In genomic region chr7:45241389-45241749, GRCm38 (mm10) we compare ENCODE assay signal across 11 mouse cellular contexts. TPM values are rescaled to one million over a fixed set of nuclear protein-coding genes. Genes with fewer than 3 reads are reported as not detected.
A peak's percentile ranks its signal among the peaks of the same experiment; 100 is the strongest.
DNase-seq lines count a peak whose midpoint lies in the region; ATAC-seq and TF ChIP-seq lines count a peak whose summit lies in the region.
"Had no signal": no experiment of that assay in that cellular context is flagged by ENCODE, and none has a peak within 500 bp of the region (broad histone marks: within the 10 kb centered on the region; RNA-seq: fewer than 3 reads in every experiment).

No protein-coding gene starts in this region.

- no peaks in the 10 kb centered on the region for H3K36me3 ChIP-seq in heart, embryonic 10.5 days
- no peaks in the 10 kb centered on the region for H3K36me3 ChIP-seq in neural tube, embryonic 11.5 days (ENCODE audit: control insufficient read depth, insufficient read depth, low read length)
- H3K36me3 ChIP-seq in limb, embryonic 11.5 days (ENCODE audit: control insufficient read depth, insufficient read depth, low read length) = no peaks in the 10 kb centered on the region

- H3K4me1 ChIP-seq in heart, embryonic 10.5 days = peaks cover 26% of the 10 kb centered on the region
- no peaks in the 10 kb centered on the region for H3K4me1 ChIP-seq in neural tube, embryonic 11.5 days (ENCODE audit: control insufficient read depth, insufficient read depth, low read length)
- 0 out of 2 replicates have a peak, but pooled peaks cover 6% of the 10 kb centered on the region for H3K4me1 ChIP-seq in limb, embryonic 11.5 days (ENCODE audit: control insufficient read depth, insufficient read depth, low read length)
- peaks cover 9% of the 10 kb centered on the region for H3K4me1 ChIP-seq in olfactory bulb, adult 2 months (ENCODE audit: control insufficient read depth, insufficient read depth, low read length)

- no peak for DNase-seq in heart, embryonic 10.5 days (ENCODE audit: low spot score)
- DNase-seq in heart, adult 8-10 months (ENCODE audit: low spot score) = no peak
- no peak for DNase-seq in neural tube, embryonic 11.5 days (ENCODE audit: low spot score)
- no peak for DNase-seq in neural tube, embryonic 10.5 days (ENCODE audit: extremely low spot score, low spot score)
- DNase-seq in limb, embryonic 11.5 days (ENCODE audit: low spot score) = no peak
- DNase-seq in adrenal gland, postnatal 10 days = no peak
- DNase-seq in layer of hippocampus, postnatal 10 days (ENCODE audit: low spot score in 2 of 2) = no peak

- H3K4me3 ChIP-seq in heart, embryonic 10.5 days = peak overlapping the region; percentile 49
- no peak overlapping the region; the same call in 1 of the 2 replicates for H3K4me3 ChIP-seq in neural tube, embryonic 11.5 days (ENCODE audit: low read depth, low read length)
- H3K4me3 ChIP-seq in limb, embryonic 11.5 days (ENCODE audit: low read depth, low read length) = no peak overlapping the region
- peak overlapping the region; percentile 42; the same call in 1 of the 2 replicates for H3K4me3 ChIP-seq in olfactory bulb, adult 2 months (ENCODE audit: insufficient read depth, low read depth, low read length)

- TF ChIP-seq POLR2A in olfactory bulb, adult 2 months (IDR thresholded peaks at IDR 0.05; ENCODE audit: insufficient read depth, low read depth, low read length) = no peak

- no peak for TF ChIP-seq CTCF in olfactory bulb, adult 2 months (IDR thresholded peaks at IDR 0.05; ENCODE audit: insufficient read depth, low read depth, low read length)

- H3K9me3 ChIP-seq in heart, embryonic 10.5 days = no peaks in the 10 kb centered on the region
- H3K9me3 ChIP-seq in neural tube, embryonic 11.5 days (ENCODE audit: control insufficient read depth, low read length) = no peaks in the 10 kb centered on the region
- no peaks in the 10 kb centered on the region for H3K9me3 ChIP-seq in limb, embryonic 11.5 days (ENCODE audit: control insufficient read depth, low read length)

- peak overlapping the region; percentile 88 for H3K27ac ChIP-seq in heart, embryonic 10.5 days
- H3K27ac ChIP-seq in neural tube, embryonic 11.5 days (ENCODE audit: low read depth, low read length) = no peak overlapping the region
- no peak overlapping the region for H3K27ac ChIP-seq in limb, embryonic 11.5 days (replicated peaks; ENCODE audit: low read depth, low read length)
- no peak overlapping the region for H3K27ac ChIP-seq in olfactory bulb, adult 2 months (ENCODE audit: insufficient read depth, low read depth, low read length)

- H3K9ac ChIP-seq in neural tube, embryonic 11.5 days (ENCODE audit: low read length) = peak overlapping the region; percentile 40; the same call in 1 of the 2 replicates
- no peak overlapping the region for H3K9ac ChIP-seq in limb, embryonic 11.5 days (ENCODE audit: low read length)

- peaks cover 48% of the 10 kb centered on the region for H3K27me3 ChIP-seq in heart, embryonic 10.5 days (ENCODE audit: insufficient read depth, poor library complexity, severe bottlenecking)
- peaks cover 15% of the 10 kb centered on the region for H3K27me3 ChIP-seq in neural tube, embryonic 11.5 days (ENCODE audit: control insufficient read depth, insufficient read depth, low read length)
- peaks cover 3% of the 10 kb centered on the region; the same call in 1 of the 2 replicates for H3K27me3 ChIP-seq in limb, embryonic 11.5 days (ENCODE audit: control insufficient read depth, insufficient read depth, low read length)

- WGBS in heart, embryonic 10.5 days = 78% methylated on average over 6 of the region's 6 CpGs
- 77% methylated on average over 6 of the region's 6 CpGs for WGBS in neural tube, embryonic 11.5 days
- WGBS in limb, embryonic 11.5 days = 78% methylated on average over 6 of the region's 6 CpGs
- 89% methylated on average over 6 of the region's 6 CpGs for WGBS in olfactory bulb, adult 2 months

- ATAC-seq in neural tube, embryonic 11.5 days (ENCODE audit: insufficient read depth, low FRiP score, low TSS enrichment) = no peak
- ATAC-seq in limb, embryonic 11.5 days (ENCODE audit: insufficient number of reproducible peaks, low FRiP score, low TSS enrichment, low read depth) = no peak

- H3K4me2 ChIP-seq in neural tube, embryonic 11.5 days (ENCODE audit: low read depth) = peak overlapping the region; percentile 41
- H3K4me2 ChIP-seq in limb, embryonic 11.5 days (ENCODE audit: low read depth, severe bottlenecking) = peak overlapping the region; percentile 48; the same call in 1 of the 2 replicates

RNA-seq across cellular contexts. Expression of gene Slc6a16, which starts 0.5 kb away (rescaled TPM):
- 0.50 and 0.83 TPM in 2 replicates for polyA plus RNA-seq in heart, embryonic 10.5 days (2016; fragmentation: Nextera tagmentation; extraction: Ambion mirVana)
- not detected for total RNA-seq in heart, adult 8-10 months (2022)
- polyA plus RNA-seq in neural tube, embryonic 11.5 days (2014; fragmentation: Nextera tagmentation; extraction: Ambion mirVana) = 0.11 TPM in 1 of 2 replicates, not detected in the other
- polyA plus RNA-seq in limb, embryonic 11.5 days (2014; fragmentation: Nextera tagmentation; extraction: Ambion mirVana) = 0.20 and 0.36 TPM in 2 replicates
- polyA plus RNA-seq in olfactory bulb, adult 2 months (2012; ENCODE audit: insufficient read depth, insufficient read length, low replicate concordance, missing spikeins) = not detected in 2 replicates
- under 1 TPM in 1 of 2 experiments, not detected in 1; 0.12 TPM for total RNA-seq in adrenal gland, postnatal 10 days (2021)
- total RNA-seq in layer of hippocampus, postnatal 10 days (2021) = 1 to 10 TPM; 1.0 to 1.2 TPM
- total RNA-seq: granulocyte monocyte progenitor cell, adult 5-6 weeks had no signal
- polyA plus RNA-seq: urinary bladder, adult 2 months had no signal

RNA-seq across cellular contexts. Expression of gene Cd37, which starts 2.5 kb away (rescaled TPM):
- 1.5 and 2.3 TPM in 2 replicates for polyA plus RNA-seq in heart, embryonic 10.5 days (2016; fragmentation: Nextera tagmentation; extraction: Ambion mirVana)
- 1 to 10 TPM; 2.1 to 5.8 (median 3.0) TPM for total RNA-seq in heart, adult 8-10 months (2022)
- polyA plus RNA-seq in neural tube, embryonic 11.5 days (2014; fragmentation: Nextera tagmentation; extraction: Ambion mirVana) = 0.74 and 0.76 TPM in 2 replicates
- polyA plus RNA-seq in limb, embryonic 11.5 days (2014; fragmentation: Nextera tagmentation; extraction: Ambion mirVana) = 0.82 and 1.6 TPM in 2 replicates
- polyA plus RNA-seq in olfactory bulb, adult 2 months (2012; ENCODE audit: insufficient read depth, insufficient read length, low replicate concordance, missing spikeins) = not detected in 2 replicates
- 10 to 100 TPM; 13.9 to 17.6 TPM for total RNA-seq in adrenal gland, postnatal 10 days (2021)
- 1 to 10 TPM; 4.6 to 5.0 TPM for total RNA-seq in layer of hippocampus, postnatal 10 days (2021)

RNA-seq across cellular contexts. Expression of gene Tead2, which starts 25.8 kb away (rescaled TPM):
- 161 and 210 TPM in 2 replicates for polyA plus RNA-seq in heart, embryonic 10.5 days (2016; fragmentation: Nextera tagmentation; extraction: Ambion mirVana)
- 10 to 100 TPM in 1 of 4 experiments, 1 to 10 TPM in 3; 6.2 to 10.4 (median 8.0) TPM for total RNA-seq in heart, adult 8-10 months (2022)
- polyA plus RNA-seq in neural tube, embryonic 11.5 days (2014; fragmentation: Nextera tagmentation; extraction: Ambion mirVana) = 247 and 252 TPM in 2 replicates
- 378 and 385 TPM in 2 replicates for polyA plus RNA-seq in limb, embryonic 11.5 days (2014; fragmentation: Nextera tagmentation; extraction: Ambion mirVana)
- not detected in 2 replicates for polyA plus RNA-seq in olfactory bulb, adult 2 months (2012; ENCODE audit: insufficient read depth, insufficient read length, low replicate concordance, missing spikeins)
- total RNA-seq in adrenal gland, postnatal 10 days (2021) = 10 to 100 TPM; 21.0 to 24.0 TPM
- 10 to 100 TPM; 12.5 to 13.7 TPM for total RNA-seq in layer of hippocampus, postnatal 10 days (2021)
- total RNA-seq: granulocyte monocyte progenitor cell, adult 5-6 weeks had no signal

RNA-seq across cellular contexts. Expression of gene Dkkl1, which starts 29.4 kb away (rescaled TPM):
- polyA plus RNA-seq in heart, embryonic 10.5 days (2016; fragmentation: Nextera tagmentation; extraction: Ambion mirVana) = 1.2 and 1.9 TPM in 2 replicates
- total RNA-seq in heart, adult 8-10 months (2022) = not detected
- polyA plus RNA-seq in neural tube, embryonic 11.5 days (2014; fragmentation: Nextera tagmentation; extraction: Ambion mirVana) = 3.1 and 5.2 TPM in 2 replicates
- 0.51 and 0.60 TPM in 2 replicates for polyA plus RNA-seq in limb, embryonic 11.5 days (2014; fragmentation: Nextera tagmentation; extraction: Ambion mirVana)
- not detected in 2 replicates for polyA plus RNA-seq in olfactory bulb, adult 2 months (2012; ENCODE audit: insufficient read depth, insufficient read length, low replicate concordance, missing spikeins)
- under 1 TPM in 1 of 2 experiments, not detected in 1; 0.30 TPM for total RNA-seq in adrenal gland, postnatal 10 days (2021)
- 10 to 100 TPM in 1 of 2 experiments, 1 to 10 TPM in 1; 8.3 to 10.7 TPM for total RNA-seq in layer of hippocampus, postnatal 10 days (2021)

RNA-seq across cellular contexts. Expression of gene Slc6a21, which starts 35.9 kb away (rescaled TPM):
- not detected in 2 replicates for polyA plus RNA-seq in heart, embryonic 10.5 days (2016; fragmentation: Nextera tagmentation; extraction: Ambion mirVana)
- not detected for total RNA-seq in heart, adult 8-10 months (2022)
- not detected in 2 replicates for polyA plus RNA-seq in neural tube, embryonic 11.5 days (2014; fragmentation: Nextera tagmentation; extraction: Ambion mirVana)
- polyA plus RNA-seq in limb, embryonic 11.5 days (2014; fragmentation: Nextera tagmentation; extraction: Ambion mirVana) = not detected in 2 replicates
- polyA plus RNA-seq in olfactory bulb, adult 2 months (2012; ENCODE audit: insufficient read depth, insufficient read length, low replicate concordance, missing spikeins) = not detected in 2 replicates
- under 1 TPM in 1 of 2 experiments, not detected in 1; 0.42 TPM for total RNA-seq in adrenal gland, postnatal 10 days (2021)
- total RNA-seq in layer of hippocampus, postnatal 10 days (2021) = not detected
- total RNA-seq: granulocyte monocyte progenitor cell, adult 5-6 weeks had no signal
- polyA plus RNA-seq: cerebellum, adult 2 months; urinary bladder, adult 2 months had no signal

Comparison
In these comparisons a context has a peak if more than half of its experiments do, and no peak if none do; other contexts are left out.
1. H3K4me3 ChIP-seq: peak in heart, embryonic 10.5 days (single experiment) and olfactory bulb, adult 2 months (single experiment); none in neural tube, embryonic 11.5 days (single experiment) and limb, embryonic 11.5 days (single experiment).
2. RNA of gene Cd37, which starts 2.5 kb away (polyA plus RNA-seq): not detected in olfactory bulb, adult 2 months; 1.5 to 2.3 TPM in heart, embryonic 10.5 days, 0.82 to 1.6 TPM in limb, embryonic 11.5 days and 0.74 to 0.76 TPM in neural tube, embryonic 11.5 days; every median in the first group is over 10 times any median in the second.
3. RNA of gene Tead2, which starts 25.8 kb away (polyA plus RNA-seq): 378 to 385 TPM in limb, embryonic 11.5 days, 247 to 252 TPM in neural tube, embryonic 11.5 days and 161 to 210 TPM in heart, embryonic 10.5 days; not detected in olfactory bulb, adult 2 months; every median in the first group is over 100 times any median in the second.